Mouse (Mus musculus): ENCODE measurements around the gene Ank. TPM values are rescaled to one million over a fixed set of nuclear protein-coding genes. Genes with fewer than 3 reads are reported as not detected.

Ank gene
- polyA plus RNA-seq, 1 experiment: not detected

DNA sequence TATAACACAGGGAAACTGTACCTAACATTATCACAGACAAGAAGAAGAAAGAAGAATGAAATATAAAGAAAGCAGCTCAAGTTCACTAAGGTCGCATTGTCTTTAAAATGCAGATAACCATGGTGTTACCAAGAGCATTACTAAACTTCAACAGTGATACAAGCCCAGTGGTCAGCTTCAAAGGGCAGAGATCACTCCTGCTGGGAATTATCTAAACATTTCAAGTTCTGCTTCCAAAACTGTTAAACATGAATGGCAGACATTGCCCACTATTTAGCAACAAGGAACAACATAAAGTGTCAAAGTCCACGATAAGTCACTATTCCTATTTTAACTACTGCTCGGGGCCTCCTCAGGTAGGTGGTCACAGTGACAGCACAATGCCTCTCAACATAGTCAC, 138.1 kb downstream of the Ank start:
- Histone ChIP-seq H3K4me1 (ENCODE audit: control insufficient read depth, insufficient read depth, low read length) (no peaks in the 10 kb centered on the region; the same call in 1 of the 2 replicates), H3K4me3 (ENCODE audit: insufficient read depth, low read depth, low read length) (no peak overlapping the region), H3K27ac (ENCODE audit: insufficient read depth, low read depth, low read length) (no peak overlapping the region)
- TF ChIP-seq POLR2A (IDR thresholded peaks at IDR 0.05; ENCODE audit: insufficient read depth, low read depth, low read length): no peak
- whole genome bisulfite sequencing: 89% methylated on average over 3 of the region's 3 CpGs

DNA sequence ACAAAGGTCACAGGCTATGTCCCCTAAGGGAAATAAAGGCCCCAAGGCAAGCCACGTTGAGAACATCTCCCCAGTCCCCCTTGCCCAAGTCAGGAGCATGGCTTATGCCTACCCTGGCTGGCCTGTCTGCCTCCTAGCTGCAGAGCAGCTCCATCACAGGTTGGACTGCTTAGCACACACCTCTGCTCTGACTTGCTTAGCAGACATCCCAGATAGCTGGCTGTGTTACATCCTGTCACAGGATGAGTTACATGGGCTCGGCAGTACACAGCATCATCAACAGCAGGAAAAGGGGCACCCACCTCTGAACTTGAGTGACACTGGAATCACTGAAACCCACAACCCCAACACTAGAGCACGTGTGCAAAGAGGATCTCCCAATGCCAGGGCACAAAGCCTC, 138.8 kb downstream of the Ank start:
- TF ChIP-seq POLR2A (IDR thresholded peaks at IDR 0.05; ENCODE audit: insufficient read depth, low read depth, low read length) (no peak), CTCF (IDR thresholded peaks at IDR 0.05; ENCODE audit: insufficient read depth, low read depth, low read length) (no peak)
- WGBS: 78% methylated on average over 3 of the region's 3 CpGs
- Histone ChIP-seq H3K4me1 (ENCODE audit: control insufficient read depth, insufficient read depth, low read length) (no peaks in the 10 kb centered on the region; the same call in 1 of the 2 replicates), H3K4me3 (ENCODE audit: insufficient read depth, low read depth, low read length) (no peak overlapping the region), H3K27ac (ENCODE audit: insufficient read depth, low read depth, low read length) (no peak overlapping the region)

DNA sequence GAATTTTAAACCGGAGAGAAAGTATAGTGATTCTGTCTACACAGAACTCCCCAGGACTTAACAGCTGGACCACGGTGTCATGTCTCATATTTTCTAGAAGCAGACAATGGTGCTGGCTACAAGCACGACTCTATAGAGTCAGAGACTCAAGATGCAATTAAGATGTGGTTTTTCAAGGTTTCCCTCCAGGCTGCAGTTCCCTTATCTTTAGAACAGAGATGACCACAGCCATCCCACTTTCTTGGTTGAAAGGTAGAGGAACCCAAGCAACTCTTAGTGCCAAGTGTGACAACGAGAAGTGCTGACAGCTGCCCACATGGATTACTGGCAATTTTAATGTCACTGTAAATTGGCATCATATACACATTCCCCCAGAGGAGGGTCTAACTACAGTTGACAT, 143.1 kb downstream of the Ank start:
- no peak overlapping the region for H3K27ac ChIP-seq (ENCODE audit: insufficient read depth, low read depth, low read length)
- no peaks in the 10 kb centered on the region; the same call in 1 of the 2 replicates for H3K4me1 ChIP-seq (ENCODE audit: control insufficient read depth, insufficient read depth, low read length)
- WGBS: 45% methylated on average over 4 of the region's 4 CpGs
- TF ChIP-seq POLR2A (IDR thresholded peaks at IDR 0.05; ENCODE audit: insufficient read depth, low read depth, low read length): no peak
- TF ChIP-seq CTCF (IDR thresholded peaks at IDR 0.05; ENCODE audit: insufficient read depth, low read depth, low read length): no peak
- no peak overlapping the region for H3K4me3 ChIP-seq (ENCODE audit: insufficient read depth, low read depth, low read length)

DNA sequence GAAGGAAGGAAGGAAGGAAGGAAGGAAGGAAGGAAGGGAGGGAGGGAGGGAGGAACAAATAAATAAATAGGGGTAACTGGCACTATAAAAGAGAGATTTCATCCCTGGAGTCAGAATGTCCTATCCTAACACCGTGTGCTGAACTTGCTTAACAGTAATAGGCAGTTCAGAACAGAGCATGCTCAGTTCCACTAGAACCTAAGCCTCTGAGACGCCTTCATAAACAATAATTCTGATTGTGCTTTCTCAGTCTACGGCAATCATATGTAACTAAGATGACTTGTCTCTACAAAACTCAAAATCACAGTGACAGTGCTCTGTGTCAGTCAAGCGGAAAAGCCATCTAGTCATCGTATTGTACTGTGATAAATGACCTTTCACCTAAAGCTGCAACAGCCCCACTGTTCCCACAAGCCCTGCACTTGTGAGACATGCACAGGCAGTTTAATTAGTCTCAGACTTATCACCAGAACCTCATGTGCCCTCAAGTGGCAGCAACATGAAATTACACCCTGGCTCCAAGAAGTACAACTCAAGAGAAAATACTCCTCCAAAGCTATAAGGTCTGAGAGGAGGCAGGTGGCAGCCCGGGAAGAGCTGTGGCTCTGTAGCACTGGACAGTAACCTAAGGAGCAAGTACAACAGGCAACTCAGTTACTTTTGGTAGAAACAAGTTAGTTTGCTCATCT, 146.2 kb downstream of the Ank start:
- no peak for TF ChIP-seq POLR2A (IDR thresholded peaks at IDR 0.05; ENCODE audit: insufficient read depth, low read depth, low read length)

DNA sequence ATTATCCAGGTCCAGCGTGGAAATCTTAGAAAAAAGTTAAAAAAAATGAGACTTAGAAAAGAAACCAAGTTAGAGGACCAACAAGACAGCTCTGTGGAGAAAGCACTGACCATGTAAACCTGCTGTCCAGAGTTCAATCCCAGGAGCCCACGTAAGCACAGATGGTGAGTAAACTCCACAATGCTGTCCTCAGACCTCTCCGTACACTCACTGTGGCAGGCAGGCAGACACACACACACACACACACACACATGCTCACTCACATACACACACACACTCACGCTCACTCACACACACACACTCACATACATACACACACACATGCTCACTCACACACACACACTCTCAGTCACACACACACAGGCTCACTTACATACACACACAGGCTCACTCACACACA, 146.8 kb downstream of the Ank start:
- H3K27ac ChIP-seq (ENCODE audit: insufficient read depth, low read depth, low read length): no peak overlapping the region
- no peaks in the 10 kb centered on the region; the same call in 1 of the 2 replicates for H3K4me1 ChIP-seq (ENCODE audit: control insufficient read depth, insufficient read depth, low read length)
- TF ChIP-seq CTCF (IDR thresholded peaks at IDR 0.05; ENCODE audit: insufficient read depth, low read depth, low read length) (no peak), POLR2A (IDR thresholded peaks at IDR 0.05; ENCODE audit: insufficient read depth, low read depth, low read length) (no peak)
- WGBS: 92% methylated on average over 4 of the region's 4 CpGs
- no peak overlapping the region for H3K4me3 ChIP-seq (ENCODE audit: insufficient read depth, low read depth, low read length)

More for the DNA sequence above, 146.2 kb downstream of the Ank start:
- no peak overlapping the region for H3K4me3 ChIP-seq (ENCODE audit: insufficient read depth, low read depth, low read length)
- WGBS: 30% methylated on average over 6 of the region's 6 CpGs
- no peaks in the 10 kb centered on the region; the same call in 1 of the 2 replicates for H3K4me1 ChIP-seq (ENCODE audit: control insufficient read depth, insufficient read depth, low read length)
- no peak overlapping the region for H3K27ac ChIP-seq (ENCODE audit: insufficient read depth, low read depth, low read length)

DNA sequence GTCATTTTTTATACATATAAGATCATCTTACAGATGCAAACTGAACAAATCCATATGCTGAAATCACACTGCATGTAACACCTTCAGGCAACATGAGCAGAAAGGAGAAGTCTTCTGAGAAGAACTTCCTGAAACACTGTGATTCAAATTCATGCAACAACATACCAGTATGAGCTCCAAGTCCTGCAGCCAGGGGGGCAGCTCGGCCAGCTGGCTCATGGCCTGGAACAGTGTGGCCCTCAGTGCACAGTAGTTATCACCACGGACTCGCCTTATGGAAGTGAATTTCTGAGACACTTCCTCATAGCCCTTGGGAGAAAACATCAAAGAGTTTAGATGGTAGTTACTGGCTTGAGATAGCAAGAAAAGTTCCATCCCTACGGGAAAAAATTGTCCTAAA, 149.7 kb downstream of the Ank start:
- TF ChIP-seq POLR2A (IDR thresholded peaks at IDR 0.05; ENCODE audit: insufficient read depth, low read depth, low read length) (no peak), CTCF (IDR thresholded peaks at IDR 0.05; ENCODE audit: insufficient read depth, low read depth, low read length) (no peak)

DNA sequence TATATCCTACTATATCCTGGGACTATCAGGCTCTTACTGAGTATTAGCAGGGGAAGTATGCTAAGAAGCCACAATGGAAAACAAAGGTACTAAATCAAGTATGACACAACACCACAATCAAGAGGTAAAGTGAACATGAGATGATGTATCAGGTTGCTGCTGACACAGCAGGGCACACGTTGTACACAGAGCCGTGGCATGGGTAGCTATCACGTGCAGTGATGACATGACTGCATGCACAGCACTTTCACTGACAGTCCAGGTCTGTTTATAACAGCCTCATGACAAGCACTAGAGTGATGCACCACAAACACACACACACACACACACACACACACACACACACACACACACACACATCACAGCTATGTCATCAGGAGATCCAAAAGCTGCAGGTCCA, 150.8 kb downstream of the Ank start:
- Histone ChIP-seq H3K4me3 (ENCODE audit: insufficient read depth, low read depth, low read length) (no peak overlapping the region), H3K27ac (ENCODE audit: insufficient read depth, low read depth, low read length) (no peak overlapping the region), H3K4me1 (ENCODE audit: control insufficient read depth, insufficient read depth, low read length) (peaks cover 11% of the 10 kb centered on the region)
- TF ChIP-seq CTCF (IDR thresholded peaks at IDR 0.05; ENCODE audit: insufficient read depth, low read depth, low read length) (no peak), POLR2A (IDR thresholded peaks at IDR 0.05; ENCODE audit: insufficient read depth, low read depth, low read length) (no peak)
- WGBS: 84% methylated on average over 3 of the region's 3 CpGs

More for the DNA sequence above, 149.7 kb downstream of the Ank start:
- no peak overlapping the region for H3K4me3 ChIP-seq (ENCODE audit: insufficient read depth, low read depth, low read length)
- H3K4me1 ChIP-seq (ENCODE audit: control insufficient read depth, insufficient read depth, low read length): peaks cover 9% of the 10 kb centered on the region
- H3K27ac ChIP-seq (ENCODE audit: insufficient read depth, low read depth, low read length): no peak overlapping the region
- WGBS: 47% methylated on average over 4 of the region's 4 CpGs

DNA sequence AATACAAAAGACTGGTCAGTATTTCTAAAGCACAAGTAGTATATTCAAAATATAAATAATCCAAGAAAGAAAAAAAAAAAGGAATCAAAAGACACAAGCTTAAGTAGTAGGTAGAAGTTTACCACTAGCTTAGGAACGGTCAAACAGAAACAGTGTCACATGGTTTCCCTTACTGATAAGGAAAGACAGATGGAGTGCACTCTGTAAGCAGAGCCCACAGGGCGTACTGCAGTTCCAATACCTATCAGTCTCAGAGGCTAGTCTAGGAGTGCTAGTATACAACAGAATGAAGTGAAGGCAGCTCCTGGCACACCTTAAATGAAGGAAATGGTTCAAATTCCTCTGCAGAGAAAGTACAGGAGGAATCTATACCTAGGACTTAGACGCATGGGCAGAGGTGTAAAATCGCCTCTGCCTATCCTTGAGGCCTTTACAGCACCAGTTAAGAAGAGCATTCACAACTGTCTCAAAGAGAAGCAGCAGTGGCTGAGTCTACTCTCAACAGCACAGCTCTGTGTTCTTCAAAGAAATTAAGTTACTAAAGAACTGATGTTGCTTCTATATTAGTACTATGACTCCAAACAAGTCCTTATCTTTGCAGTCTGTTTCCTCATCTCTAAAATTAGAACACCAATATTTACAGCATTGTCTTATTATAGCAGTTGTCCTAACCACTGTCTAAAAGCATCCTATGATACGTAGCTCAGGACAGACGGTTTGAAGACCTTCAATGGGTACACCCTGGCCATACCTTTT, 152.5 kb downstream of the Ank start:
- H3K4me1 ChIP-seq (ENCODE audit: control insufficient read depth, insufficient read depth, low read length): peaks cover 11% of the 10 kb centered on the region
- no peak overlapping the region for H3K4me3 ChIP-seq (ENCODE audit: insufficient read depth, low read depth, low read length)
- whole genome bisulfite sequencing: 77% methylated on average over 6 of the region's 6 CpGs
- H3K27ac ChIP-seq (ENCODE audit: insufficient read depth, low read depth, low read length): no peak overlapping the region
- TF ChIP-seq POLR2A (IDR thresholded peaks at IDR 0.05; ENCODE audit: insufficient read depth, low read depth, low read length) (no peak), CTCF (IDR thresholded peaks at IDR 0.05; ENCODE audit: insufficient read depth, low read depth, low read length) (no peak)

DNA sequence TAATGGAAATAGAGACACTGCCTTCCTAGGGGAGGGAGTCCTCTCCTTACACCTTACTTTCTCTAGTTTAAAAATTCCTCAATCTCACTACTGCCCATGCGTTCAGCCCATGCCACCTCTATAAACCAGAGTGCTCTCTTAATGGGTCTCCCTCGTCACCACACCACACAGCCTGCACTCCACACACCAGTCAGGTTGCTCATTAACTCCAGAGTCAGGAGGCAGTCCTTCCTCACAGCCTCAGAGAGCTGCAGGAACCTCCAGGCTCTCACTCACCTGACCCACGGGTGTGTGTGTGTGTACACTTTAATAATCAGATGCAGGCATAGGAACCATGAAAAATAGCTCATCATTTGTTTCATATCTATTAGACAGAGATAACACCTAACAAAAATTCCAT, 153.2 kb downstream of the Ank start:
- no peak overlapping the region for H3K27ac ChIP-seq (ENCODE audit: insufficient read depth, low read depth, low read length)
- H3K4me3 ChIP-seq (ENCODE audit: insufficient read depth, low read depth, low read length): no peak overlapping the region
- TF ChIP-seq POLR2A (IDR thresholded peaks at IDR 0.05; ENCODE audit: insufficient read depth, low read depth, low read length): no peak
- H3K4me1 ChIP-seq (ENCODE audit: control insufficient read depth, insufficient read depth, low read length): peaks cover 11% of the 10 kb centered on the region
- WGBS: 80% methylated on average over 3 of the region's 3 CpGs

All from olfactory bulb, adult 2 months (tissue).